Mouse (Mus musculus) lung, postnatal 0 days (tissue): ENCODE data around the gene Efna2. TPM values are rescaled to one million over a fixed set of nuclear protein-coding genes. Genes with fewer than 3 reads are reported as not detected.
A peak's percentile ranks its signal among the peaks of the same experiment; 100 is the strongest.

Experiments used
- ATAC-seq: fragments of 200-750 bp; cut with Nextera tagmentation; 2 replicates; pipeline ENCODE4 v1.8.0; 2017; ENCODE audit warnings: moderate library complexity
- DNase-seq: peaks from one replicate; pipeline ENCODE4 v3.0.0-alpha.2; 2016; ENCODE audit warnings: low spot score
- H3K27ac ChIP-seq: fragments of 300-500 bp; sonication (generic); 2 replicates; pipeline ENCODE4 v1.5.1; 2014; ENCODE audit warnings: antibody characterized with exemption, mild to moderate bottlenecking, low read length, mixed read lengths
- H3K27me3 ChIP-seq: fragments of 300-500 bp; sonication (generic); replicated peaks from 2 replicates; pipeline ENCODE4 v1.6.1; 2014; ENCODE audit warnings: low read length, mixed read lengths; ENCODE audit not compliant: insufficient read depth
- H3K36me3 ChIP-seq: fragments of 300-500 bp; sonication (generic); 2 replicates; pipeline ENCODE4 v1.6.1; 2014; ENCODE audit warnings: low read length, mixed read lengths; ENCODE audit not compliant: insufficient read depth
- H3K4me1 ChIP-seq: fragments of 300-500 bp; sonication (generic); 2 replicates; pipeline ENCODE4 v1.6.1; 2014; ENCODE audit warnings: antibody characterized with exemption, low read depth, low read length, mixed read lengths; ENCODE audit not compliant: insufficient read depth
- H3K4me2 ChIP-seq: fragments of 300-500 bp; sonication (generic); replicated peaks from 2 replicates; pipeline ENCODE4 v1.6.1; 2014; ENCODE audit warnings: low read depth, mild to moderate bottlenecking, low read length, moderate library complexity, mixed read lengths
- H3K4me3 ChIP-seq: fragments of 300-500 bp; sonication (generic); 2 replicates; pipeline ENCODE4 v1.5.1; 2014; ENCODE audit warnings: low read depth, low read length
- H3K9ac ChIP-seq: fragments of 300-500 bp; sonication (generic); replicated peaks from 2 replicates; pipeline ENCODE4 v1.6.1; 2014; ENCODE audit warnings: low read depth, mild to moderate bottlenecking
- H3K9me3 ChIP-seq: fragments of 300-500 bp; sonication (generic); 2 replicates; pipeline ENCODE4 v1.6.1; 2016; ENCODE audit warnings: low read length, mixed read lengths
- CTCF ChIP-seq: IDR thresholded peaks from 2 replicates; pipeline ENCODE4 v1.5.1; 2016; ENCODE audit warnings: antibody characterized with exemption, mild to moderate bottlenecking
- EP300 ChIP-seq: IDR thresholded peaks from 2 replicates; pipeline ENCODE4 v1.6.1; 2016; ENCODE audit warnings: antibody characterized with exemption, mild to moderate bottlenecking, control low read depth
- WGBS: fragments of 180-500 bp; shearing (Covaris S2); extraction: QIAGEN DNeasy Blood & Tissue Kit; methylation state at CpG from one replicate; pipeline ENCODE4 v1.1.7; 2014; 5-methylcytosine and 5-hydroxymethylcytosine counted together
- polyA plus RNA-seq: library from polyadenylated mRNA; unstranded; fragments of >200 nt; fragmentation: Nextera tagmentation; extraction: Ambion mirVana; gene quantifications from 2 replicates; pipeline ENCODE4 v1.2.1, GENCODE M21; 2015

Gene Efna2
- polyA plus RNA-seq, 1 experiment from 2014 or later, result 5.1 TPM

DNA sequence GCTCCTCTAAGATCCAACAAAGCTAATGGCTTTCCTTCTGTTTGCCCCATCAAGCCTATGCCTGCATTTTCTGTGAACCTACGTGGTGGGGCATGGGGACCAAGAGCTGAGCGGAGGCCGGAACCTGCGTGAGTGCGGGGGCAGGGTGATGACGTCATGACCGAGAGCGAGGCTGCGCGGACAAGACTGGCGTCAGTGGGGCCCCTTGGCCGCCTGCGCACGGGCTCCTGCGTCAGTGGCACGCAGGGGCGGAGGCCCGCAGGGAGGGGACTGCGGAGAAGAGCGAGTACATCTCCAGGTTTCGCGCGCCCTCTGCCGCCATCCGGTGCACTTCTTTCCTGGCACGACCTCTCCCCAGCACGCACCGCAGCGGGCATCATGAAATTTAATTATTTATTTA lies 38.0 kb upstream of the Efna2 start:
- Histone ChIP-seq H3K4me3 (peak overlapping the region; percentile 26; the same call in 1 of the 2 replicates), H3K27ac (peak overlapping the region; percentile 82), H3K4me1 (peaks cover 18% of the 10 kb centered on the region; the same call in 1 of the 2 replicates), H3K9me3 (no peaks in the 10 kb centered on the region), H3K27me3 (peaks cover 15% of the 10 kb centered on the region), H3K4me2 (peak overlapping the region; percentile 87), H3K9ac (peak overlapping the region; percentile 23; the same call in 1 of the 2 replicates), H3K36me3 (no peaks in the 10 kb centered on the region)
- DNase-seq (peak; percentile 98), ATAC-seq (peak; percentile 79)
- TF ChIP-seq EP300 (peak; percentile 58), CTCF (peak; percentile 80)
- WGBS, result under 1% methylated on average over 29 of the region's 29 CpGs

DNA sequence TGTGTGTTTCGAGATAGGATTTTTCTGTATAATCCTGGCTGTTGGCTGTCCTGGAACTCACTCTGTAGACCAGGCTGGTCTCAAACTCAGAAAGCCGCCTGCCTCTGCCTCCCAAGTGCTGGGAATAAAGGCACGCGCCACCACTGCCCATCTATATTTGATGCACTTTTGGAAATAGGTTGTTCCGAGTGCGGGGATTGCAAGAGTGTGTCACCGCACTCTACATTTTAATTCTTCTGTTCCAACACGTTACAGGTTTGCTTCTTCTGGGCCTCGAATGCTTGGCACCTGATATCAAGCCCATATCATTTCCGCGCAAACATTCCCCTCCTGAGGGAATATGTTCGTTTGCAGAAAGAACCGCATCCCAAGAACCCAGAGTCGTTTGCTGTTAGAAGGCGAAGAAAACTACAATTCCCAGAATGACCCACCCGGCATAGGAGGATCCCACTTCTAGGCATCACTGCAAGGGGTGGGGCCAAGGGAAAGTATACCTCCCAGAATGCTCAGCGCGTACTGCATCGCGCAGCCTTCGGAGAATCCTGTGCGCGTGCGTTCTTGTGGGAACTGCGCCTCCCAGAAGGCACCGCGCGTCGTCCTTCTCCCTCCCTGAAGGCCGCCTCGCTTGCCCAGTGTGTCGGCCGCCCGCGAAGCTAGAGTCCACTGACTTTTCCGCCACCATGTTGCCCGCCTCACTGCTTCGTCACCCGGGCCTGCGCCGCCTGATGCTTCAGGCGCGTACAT lies 37.3 kb upstream of the Efna2 start:
- Histone ChIP-seq H3K27ac (peak overlapping the region; percentile 92), H3K27me3 (peaks cover 15% of the 10 kb centered on the region), H3K4me3 (peak overlapping the region; percentile 66), H3K4me2 (peak overlapping the region; percentile 87), H3K36me3 (no peaks in the 10 kb centered on the region), H3K4me1 (peaks cover 22% of the 10 kb centered on the region; the same call in 1 of the 2 replicates), H3K9ac (peak overlapping the region; percentile 70), H3K9me3 (no peaks in the 10 kb centered on the region)
- no peak; the same call in 1 of the 2 replicates for TF ChIP-seq CTCF
- no peak; the same call in 1 of the 2 replicates for TF ChIP-seq EP300
- WGBS, result under 1% methylated on average over 43 of the region's 43 CpGs
- peak; percentile 87 for ATAC-seq
- peak; percentile 100 for DNase-seq

DNA sequence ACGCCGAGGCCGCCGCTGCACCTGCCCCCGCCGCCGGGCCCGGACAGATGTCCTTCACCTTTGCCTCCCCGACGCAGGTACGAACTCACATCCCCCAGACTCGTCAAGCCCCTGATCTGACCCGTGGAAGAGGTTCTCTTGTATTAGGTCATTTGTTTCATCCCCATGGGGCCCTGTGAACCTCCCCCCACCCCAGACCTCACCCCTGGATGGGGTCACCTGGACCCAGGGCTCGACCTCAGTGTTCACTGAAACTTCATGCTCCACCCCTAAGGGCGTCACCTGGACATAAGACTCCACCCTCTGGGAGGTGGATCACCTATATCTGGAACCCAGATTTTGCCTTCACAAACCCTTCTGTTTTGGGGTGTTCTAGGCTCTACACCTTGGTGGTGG lies 36.8 kb upstream of the Efna2 start:
- DNase-seq, result peak; percentile 56

DNA sequence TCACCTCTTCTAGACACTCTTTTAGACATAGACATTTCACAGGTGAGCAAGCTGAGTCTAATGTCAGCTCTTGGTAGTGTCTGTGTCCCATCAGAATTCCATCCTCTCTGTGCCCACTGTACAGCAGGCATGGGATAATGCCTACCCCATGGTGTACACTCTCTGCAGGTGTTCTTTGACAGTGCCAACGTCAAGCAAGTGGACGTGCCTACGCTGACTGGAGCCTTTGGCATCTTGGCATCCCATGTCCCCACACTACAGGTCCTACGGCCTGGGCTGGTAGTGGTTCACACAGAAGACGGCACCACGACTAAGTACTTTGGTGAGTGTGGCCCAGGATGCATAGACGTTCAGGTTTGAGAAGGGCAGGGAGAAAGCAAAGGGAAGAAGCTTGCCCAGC lies 35.6 kb upstream of the Efna2 start:
- Histone ChIP-seq H3K36me3 (no peaks in the 10 kb centered on the region), H3K4me1 (peaks cover 18% of the 10 kb centered on the region; the same call in 1 of the 2 replicates), H3K27ac (no peak overlapping the region), H3K9me3 (no peaks in the 10 kb centered on the region), H3K9ac (no peak overlapping the region), H3K4me3 (no peak overlapping the region), H3K27me3 (peaks cover 7% of the 10 kb centered on the region; the same call in 1 of the 2 replicates), H3K4me2 (no peak overlapping the region)
- TF ChIP-seq CTCF, result no peak
- TF ChIP-seq EP300, result no peak
- WGBS, result 93% methylated on average over 7 of the region's 7 CpGs
- no peak for DNase-seq
- ATAC-seq, result no peak

More for the DNA sequence above, 36.8 kb upstream of the Efna2 start:
- H3K4me2 ChIP-seq, result peak overlapping the region; percentile 87
- ATAC-seq, result no peak
- TF ChIP-seq CTCF (no peak), EP300 (no peak)
- peaks cover 22% of the 10 kb centered on the region; the same call in 1 of the 2 replicates for H3K4me1 ChIP-seq
- under 1% methylated on average over 15 of the region's 15 CpGs for WGBS
- peak overlapping the region; percentile 92 for H3K27ac ChIP-seq
- peak overlapping the region; percentile 70 for H3K9ac ChIP-seq
- peak overlapping the region; percentile 66 for H3K4me3 ChIP-seq
- peaks cover 11% of the 10 kb centered on the region for H3K27me3 ChIP-seq
- H3K36me3 ChIP-seq, result no peaks in the 10 kb centered on the region
- H3K9me3 ChIP-seq, result no peaks in the 10 kb centered on the region

DNA sequence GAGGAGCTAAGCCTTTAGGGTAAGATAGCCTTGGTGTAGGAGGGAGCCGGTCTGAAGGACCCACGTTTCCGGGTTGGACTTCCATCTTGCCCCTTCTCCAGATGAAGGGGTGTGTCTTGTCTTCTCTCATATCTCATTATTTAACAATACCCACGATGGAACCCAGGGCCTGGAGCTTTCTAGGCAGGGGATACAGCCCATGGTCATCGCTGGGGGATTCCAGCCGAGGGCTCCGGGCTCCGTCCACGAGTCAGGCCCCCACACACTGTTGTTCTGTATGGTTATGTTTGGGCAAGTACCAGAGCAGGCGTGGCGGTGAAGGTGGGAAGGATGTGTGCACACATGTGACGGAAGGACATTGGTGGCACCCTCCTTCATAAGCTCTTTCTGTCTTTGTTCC lies 35.1 kb upstream of the Efna2 start:
- peaks cover 7% of the 10 kb centered on the region; the same call in 1 of the 2 replicates for H3K27me3 ChIP-seq
- H3K4me3 ChIP-seq, result no peak overlapping the region
- no peak overlapping the region for H3K27ac ChIP-seq
- no peaks in the 10 kb centered on the region for H3K36me3 ChIP-seq
- H3K4me2 ChIP-seq, result no peak overlapping the region
- no peak for DNase-seq
- H3K9me3 ChIP-seq, result no peaks in the 10 kb centered on the region
- no peak for TF ChIP-seq EP300
- WGBS, result 90% methylated on average over 12 of the region's 12 CpGs
- ATAC-seq, result no peak
- H3K9ac ChIP-seq, result no peak overlapping the region
- H3K4me1 ChIP-seq, result peaks cover 18% of the 10 kb centered on the region; the same call in 1 of the 2 replicates
